Comparison of ENCODE assay signal across 8 mouse cellular contexts in the genomic region with DNA sequence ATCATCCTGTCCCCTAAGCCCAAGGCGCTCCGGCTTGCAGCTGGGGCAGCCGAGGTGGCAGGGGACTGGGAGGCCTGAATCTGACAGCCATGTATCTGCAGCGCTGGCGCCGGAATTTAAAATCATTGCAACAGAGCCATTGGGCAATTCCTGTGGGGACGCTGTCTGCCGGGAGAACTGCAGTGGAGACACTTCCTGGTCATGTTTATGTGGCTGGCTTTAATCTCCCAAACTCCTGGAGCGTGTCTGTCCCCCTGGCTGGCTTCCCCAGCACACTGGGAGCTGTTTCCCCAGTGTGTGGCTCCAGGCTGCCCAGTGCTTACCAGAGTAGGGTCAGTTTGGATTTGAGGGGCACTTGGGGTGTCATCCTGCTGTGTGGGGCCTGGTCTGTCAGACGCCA.
A peak's percentile ranks its signal among the peaks of the same experiment; 100 is the strongest.
DNase-seq lines count a peak whose midpoint lies in the region; ATAC-seq lines count a peak whose summit lies in the region.

No protein-coding gene starts in this region.

- ATAC-seq in heart, embryonic 16.5 days (replicated peaks; ENCODE audit: extremely low read depth, insufficient read depth, low FRiP score), result peak; percentile 43; the same call in 1 of the 2 replicates
- ATAC-seq in limb, embryonic 13.5 days (ENCODE audit: low FRiP score, low read depth), result no peak
- no peak for ATAC-seq in stomach, embryonic 15.5 days (ENCODE audit: insufficient read depth, low FRiP score, low read depth)
- ATAC-seq in inflammation-experienced regulatory T-cells, adult 6 months, result no peak
- ATAC-seq in neural tube, embryonic 15.5 days (ENCODE audit: low FRiP score), result no peak

- intact Hi-C loops in left cerebral cortex, postnatal 4 days (cut with DNase I), result no loop called here

- DNase-seq in urinary bladder, postnatal 25 days (ENCODE audit: low spot score), result peak; percentile 35
- DNase-seq in urinary bladder, postnatal 10 days (ENCODE audit: low spot score), result no peak
- DNase-seq in left cerebral cortex, postnatal 4 days, result no peak

- H3K4me2 ChIP-seq in heart, embryonic 16.5 days (ENCODE audit: low read depth, low read length), result no peak overlapping the region
- no peak overlapping the region for H3K4me2 ChIP-seq in limb, embryonic 13.5 days (replicated peaks)
- H3K4me2 ChIP-seq in stomach, embryonic 15.5 days, result no peak overlapping the region
- no peak overlapping the region for H3K4me2 ChIP-seq in neural tube, embryonic 15.5 days

- no peaks in the 10 kb centered on the region for H3K27me3 ChIP-seq in heart, embryonic 16.5 days (ENCODE audit: control insufficient read depth, insufficient read depth, low read length)
- no peaks in the 10 kb centered on the region for H3K27me3 ChIP-seq in limb, embryonic 13.5 days
- no peaks in the 10 kb centered on the region for H3K27me3 ChIP-seq in stomach, embryonic 15.5 days (replicated peaks)
- H3K27me3 ChIP-seq in neural tube, embryonic 15.5 days (replicated peaks), result no peaks in the 10 kb centered on the region

- no peak overlapping the region for H3K4me3 ChIP-seq in heart, embryonic 16.5 days (ENCODE audit: low read length)
- no peak overlapping the region for H3K4me3 ChIP-seq in limb, embryonic 13.5 days
- H3K4me3 ChIP-seq in stomach, embryonic 15.5 days (replicated peaks), result no peak overlapping the region
- H3K4me3 ChIP-seq in neural tube, embryonic 15.5 days (replicated peaks), result no peak overlapping the region

- peaks cover 7% of the 10 kb centered on the region; the same call in 1 of the 2 replicates for H3K4me1 ChIP-seq in heart, embryonic 16.5 days (ENCODE audit: control insufficient read depth, insufficient read depth, low read length)
- H3K4me1 ChIP-seq in limb, embryonic 13.5 days, result peaks cover 30% of the 10 kb centered on the region
- H3K4me1 ChIP-seq in stomach, embryonic 15.5 days, result peaks cover 9% of the 10 kb centered on the region; the same call in 1 of the 2 replicates
- peaks cover 8% of the 10 kb centered on the region for H3K4me1 ChIP-seq in neural tube, embryonic 15.5 days

- H3K9me3 ChIP-seq in heart, embryonic 16.5 days (replicated peaks; ENCODE audit: control insufficient read depth, low read length), result peaks cover 6% of the 10 kb centered on the region; the same call in 1 of the 2 replicates
- no peaks in the 10 kb centered on the region for H3K9me3 ChIP-seq in limb, embryonic 13.5 days
- no peaks in the 10 kb centered on the region for H3K9me3 ChIP-seq in stomach, embryonic 15.5 days
- no peaks in the 10 kb centered on the region for H3K9me3 ChIP-seq in neural tube, embryonic 15.5 days (replicated peaks)

- H3K27ac ChIP-seq in heart, embryonic 16.5 days (ENCODE audit: low read length), result peak overlapping the region; percentile 47
- no peak overlapping the region for H3K27ac ChIP-seq in limb, embryonic 13.5 days
- H3K27ac ChIP-seq in stomach, embryonic 15.5 days, result peak overlapping the region; percentile 70
- H3K27ac ChIP-seq in neural tube, embryonic 15.5 days (replicated peaks), result no peak overlapping the region

- H3K9ac ChIP-seq in heart, embryonic 16.5 days (ENCODE audit: low read length), result 0 out of 2 replicates have a peak overlapping the region, but pooled peaks have one; percentile 10
- peak overlapping the region; percentile 31; the same call in 1 of the 2 replicates for H3K9ac ChIP-seq in limb, embryonic 13.5 days
- H3K9ac ChIP-seq in stomach, embryonic 15.5 days, result no peak overlapping the region
- H3K9ac ChIP-seq in neural tube, embryonic 15.5 days (replicated peaks), result no peak overlapping the region

- 39% methylated on average over 10 of the region's 10 CpGs for WGBS in heart, embryonic 16.5 days
- 35% methylated on average over 10 of the region's 10 CpGs for WGBS in limb, embryonic 13.5 days
- 38% methylated on average over 10 of the region's 10 CpGs for WGBS in stomach, embryonic 15.5 days
- 32% methylated on average over 10 of the region's 10 CpGs for WGBS in neural tube, embryonic 15.5 days

- H3K36me3 ChIP-seq in heart, embryonic 16.5 days (ENCODE audit: control insufficient read depth, insufficient read depth), result no peaks in the 10 kb centered on the region
- H3K36me3 ChIP-seq in limb, embryonic 13.5 days, result no peaks in the 10 kb centered on the region
- H3K36me3 ChIP-seq in stomach, embryonic 15.5 days, result no peaks in the 10 kb centered on the region
- H3K36me3 ChIP-seq in neural tube, embryonic 15.5 days, result no peaks in the 10 kb centered on the region

Comparison
In these comparisons a context has a peak if more than half of its experiments do, and no peak if none do; other contexts are left out.
1. H3K27ac ChIP-seq: peak in heart, embryonic 16.5 days (single experiment) and stomach, embryonic 15.5 days (single experiment); none in limb, embryonic 13.5 days (single experiment) and neural tube, embryonic 15.5 days (single experiment).
2. H3K9ac ChIP-seq: peak in heart, embryonic 16.5 days (single experiment) and limb, embryonic 13.5 days (single experiment); none in stomach, embryonic 15.5 days (single experiment) and neural tube, embryonic 15.5 days (single experiment).